Mouse (Mus musculus) cortical plate, adult 2 months (tissue): Measurements from ENCODE around the gene 1810062G17Rik.

Experiments used
- CTCF ChIP-seq: fragments of 200-500 bp; IDR thresholded peaks from 2 replicates; pipeline ENCODE4 v1.5.1; 2011; ENCODE audit warnings: mild to moderate bottlenecking, control low read depth, low read length; ENCODE audit not compliant: insufficient read depth; ENCODE audit errors: extremely low read depth
- POLR2A ChIP-seq: fragments of 200-500 bp; IDR thresholded peaks from 2 replicates; pipeline ENCODE4 v1.6.1; 2011; ENCODE audit warnings: mild to moderate bottlenecking, low read length, control low read depth; ENCODE audit not compliant: insufficient read depth; ENCODE audit errors: extremely low read depth

DNA sequence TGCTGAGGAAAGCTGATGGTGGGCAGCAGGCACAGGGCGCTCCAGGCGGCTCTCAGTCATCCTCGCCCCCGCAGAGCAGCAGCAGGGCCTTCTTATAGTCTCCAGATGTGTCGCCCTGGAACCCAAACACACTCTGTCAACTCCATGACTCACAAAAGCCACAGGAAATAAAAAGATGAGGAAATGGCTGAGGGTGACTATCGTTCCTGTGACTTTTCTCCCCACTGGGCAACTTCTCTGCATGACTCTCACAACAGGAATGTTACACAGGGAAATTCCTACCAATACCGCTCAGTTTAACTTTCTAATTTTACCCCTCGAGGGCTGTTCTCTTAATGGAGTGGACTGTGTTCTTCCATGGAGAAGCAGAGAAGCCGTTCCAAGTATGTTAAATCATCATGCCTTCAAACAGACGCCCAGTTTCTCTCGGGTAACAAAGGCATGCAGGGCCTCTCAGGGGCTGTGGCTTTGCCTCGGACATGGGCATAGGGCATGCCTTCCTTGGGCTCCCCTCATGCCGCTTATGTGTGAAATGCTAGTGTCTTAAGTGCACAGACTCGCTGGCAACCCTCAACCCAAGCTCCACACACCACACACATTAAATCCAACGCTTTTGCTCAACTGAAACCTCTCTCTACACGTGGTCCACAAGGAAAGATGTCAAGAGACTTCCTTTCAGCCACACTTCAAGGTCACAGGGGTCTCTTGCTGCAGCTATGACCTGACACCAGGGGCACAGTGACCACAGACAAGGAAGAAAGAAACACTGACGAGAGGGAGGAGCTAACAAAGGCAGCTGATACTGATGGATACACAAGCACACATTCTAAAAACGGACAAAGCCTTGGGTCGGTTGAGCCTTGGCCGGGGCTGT, 26.2 kb upstream of the 1810062G17Rik start:
- TF ChIP-seq CTCF (no peak), POLR2A (no peak)
